Mouse (Mus musculus) heart, embryonic 13.5 days (tissue): Measurements from ENCODE around the gene Kifc3. TPM values are rescaled to one million over a fixed set of nuclear protein-coding genes. Genes with fewer than 3 reads are reported as not detected.

Source experiments
- ATAC-seq: fragments of 200-750 bp; cut with Nextera tagmentation; 2 replicates; pipeline ENCODE4 v1.8.0; 2017; ENCODE audit warnings: moderate TSS enrichment; ENCODE audit not compliant: insufficient number of reproducible peaks, low FRiP score, low TSS enrichment; ENCODE audit errors: extremely low read depth
- H3K27ac ChIP-seq: fragments of 300-500 bp; sonication (generic); replicated peaks from 2 replicates; pipeline ENCODE4 v1.5.1; 2015; ENCODE audit warnings: moderate library complexity, mild to moderate bottlenecking, inconsistent platforms
- H3K27me3 ChIP-seq: fragments of 300-500 bp; sonication (generic); replicated peaks from 2 replicates; pipeline ENCODE4 v1.6.1; 2015; ENCODE audit warnings: mild to moderate bottlenecking, inconsistent platforms
- H3K36me3 ChIP-seq: fragments of 300-500 bp; sonication (generic); 2 replicates; pipeline ENCODE4 v1.6.1; 2015; ENCODE audit warnings: mild to moderate bottlenecking, inconsistent platforms
- H3K4me1 ChIP-seq: fragments of 300-500 bp; sonication (generic); 2 replicates; pipeline ENCODE4 v1.6.1; 2015; ENCODE audit warnings: inconsistent platforms
- H3K4me2 ChIP-seq: fragments of 300-500 bp; sonication (generic); 2 replicates; pipeline ENCODE4 v1.6.1; 2015; ENCODE audit warnings: inconsistent platforms, mild to moderate bottlenecking, moderate library complexity
- H3K4me3 ChIP-seq: fragments of 300-500 bp; sonication (generic); 2 replicates; pipeline ENCODE4 v1.5.1; 2015; ENCODE audit warnings: moderate library complexity, mild to moderate bottlenecking, inconsistent platforms
- H3K9ac ChIP-seq: fragments of 300-500 bp; sonication (generic); 2 replicates; pipeline ENCODE4 v1.6.1; 2015; ENCODE audit warnings: inconsistent platforms, mild to moderate bottlenecking, moderate library complexity
- H3K9me3 ChIP-seq: fragments of 300-500 bp; sonication (generic); 2 replicates; pipeline ENCODE4 v1.6.1; 2016; ENCODE audit warnings: inconsistent platforms
- WGBS: fragments of 180-500 bp; shearing (Covaris S2); methylation state at CpG from one replicate; pipeline ENCODE4 v1.1.7; 2015; ENCODE audit warnings: mixed read lengths; 5-methylcytosine and 5-hydroxymethylcytosine counted together
- polyA plus RNA-seq: library from polyadenylated mRNA; unstranded; fragments of >200 nt; fragmentation: Nextera tagmentation; extraction: Ambion mirVana; gene quantifications from 2 replicates; pipeline ENCODE4 v1.2.1, GENCODE M21; 2015

The Kifc3 gene
- polyA plus RNA-seq, 1 experiment from 2014 or later, result 10.6 TPM

DNA sequence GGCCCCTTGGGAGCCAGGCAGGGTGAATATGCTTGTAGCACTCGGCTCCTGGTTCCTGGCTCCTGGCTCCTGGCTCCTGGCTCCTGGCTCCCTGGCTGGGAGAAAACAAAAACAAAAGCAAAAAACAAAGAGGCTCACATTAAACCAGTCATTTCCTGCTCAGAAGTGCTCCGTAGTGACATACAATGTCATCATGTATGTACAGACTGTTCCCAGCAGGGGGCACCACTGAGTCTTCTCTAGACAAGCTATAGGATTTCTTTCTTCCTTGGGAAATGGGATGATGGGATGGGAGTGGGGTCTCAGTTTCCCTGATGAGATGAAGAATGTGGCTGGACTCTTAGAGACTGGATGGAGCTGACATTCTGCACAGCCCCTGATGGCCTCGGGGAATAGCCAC is 135.0 kb downstream of the Kifc3 start:
- no peaks in the 10 kb centered on the region for H3K27me3 ChIP-seq
- H3K4me2 ChIP-seq, result no peak overlapping the region
- 37% methylated on average over 3 of the region's 3 CpGs for WGBS
- H3K36me3 ChIP-seq, result no peaks in the 10 kb centered on the region
- no peak overlapping the region for H3K9ac ChIP-seq
- H3K9me3 ChIP-seq, result no peaks in the 10 kb centered on the region
- no peak overlapping the region for H3K4me3 ChIP-seq
- no peaks in the 10 kb centered on the region for H3K4me1 ChIP-seq
- no peak for ATAC-seq
- H3K27ac ChIP-seq, result no peak overlapping the region

GRCm38 (mm10) chr8:95064531-95064930 is 138.1 kb downstream of the Kifc3 start:
- no peak overlapping the region for H3K27ac ChIP-seq
- H3K4me3 ChIP-seq, result no peak overlapping the region
- 98% methylated on average over 2 of the region's 2 CpGs for WGBS
- H3K36me3 ChIP-seq, result no peaks in the 10 kb centered on the region
- no peak overlapping the region for H3K9ac ChIP-seq
- H3K9me3 ChIP-seq, result no peaks in the 10 kb centered on the region
- H3K4me2 ChIP-seq, result no peak overlapping the region
- H3K4me1 ChIP-seq, result peaks cover 6% of the 10 kb centered on the region
- no peak for ATAC-seq
- no peaks in the 10 kb centered on the region for H3K27me3 ChIP-seq

- H3K4me3 ChIP-seq, result no peak overlapping the region
- no peaks in the 10 kb centered on the region for H3K9me3 ChIP-seq
- peak overlapping the region; percentile 67 for H3K27ac ChIP-seq
- no peak for ATAC-seq
- H3K4me1 ChIP-seq, result peaks cover 12% of the 10 kb centered on the region
- 41% methylated on average over 6 of the region's 6 CpGs for WGBS
- no peak overlapping the region for H3K4me2 ChIP-seq
- H3K9ac ChIP-seq, result no peak overlapping the region
- no peaks in the 10 kb centered on the region for H3K36me3 ChIP-seq
- H3K27me3 ChIP-seq, result no peaks in the 10 kb centered on the region
These were observed 142.6 kb downstream of the Kifc3 start for GRCm38 (mm10) chr8:95059812-95060533.

- no peak for ATAC-seq
- H3K27me3 ChIP-seq, result no peaks in the 10 kb centered on the region
- no peak overlapping the region for H3K4me2 ChIP-seq
- H3K36me3 ChIP-seq, result no peaks in the 10 kb centered on the region
- WGBS, result 69% methylated on average over 6 of the region's 6 CpGs
- no peak overlapping the region for H3K27ac ChIP-seq
- no peaks in the 10 kb centered on the region for H3K9me3 ChIP-seq
- peaks cover 12% of the 10 kb centered on the region for H3K4me1 ChIP-seq
- H3K9ac ChIP-seq, result no peak overlapping the region
- no peak overlapping the region for H3K4me3 ChIP-seq
These were observed 144.0 kb downstream of the Kifc3 start for GRCm38 (mm10) chr8:95058661-95059060.

GRCm38 (mm10) chr8:95056414-95056813 is 146.2 kb downstream of the Kifc3 start:
- H3K36me3 ChIP-seq, result no peaks in the 10 kb centered on the region
- no peak for ATAC-seq
- 77% methylated on average over 5 of the region's 5 CpGs for WGBS
- H3K27ac ChIP-seq, result no peak overlapping the region
- H3K27me3 ChIP-seq, result no peaks in the 10 kb centered on the region
- no peak overlapping the region for H3K4me3 ChIP-seq
- no peak overlapping the region for H3K9ac ChIP-seq
- H3K9me3 ChIP-seq, result no peaks in the 10 kb centered on the region
- no peak overlapping the region for H3K4me2 ChIP-seq
- peaks cover 12% of the 10 kb centered on the region for H3K4me1 ChIP-seq

DNA sequence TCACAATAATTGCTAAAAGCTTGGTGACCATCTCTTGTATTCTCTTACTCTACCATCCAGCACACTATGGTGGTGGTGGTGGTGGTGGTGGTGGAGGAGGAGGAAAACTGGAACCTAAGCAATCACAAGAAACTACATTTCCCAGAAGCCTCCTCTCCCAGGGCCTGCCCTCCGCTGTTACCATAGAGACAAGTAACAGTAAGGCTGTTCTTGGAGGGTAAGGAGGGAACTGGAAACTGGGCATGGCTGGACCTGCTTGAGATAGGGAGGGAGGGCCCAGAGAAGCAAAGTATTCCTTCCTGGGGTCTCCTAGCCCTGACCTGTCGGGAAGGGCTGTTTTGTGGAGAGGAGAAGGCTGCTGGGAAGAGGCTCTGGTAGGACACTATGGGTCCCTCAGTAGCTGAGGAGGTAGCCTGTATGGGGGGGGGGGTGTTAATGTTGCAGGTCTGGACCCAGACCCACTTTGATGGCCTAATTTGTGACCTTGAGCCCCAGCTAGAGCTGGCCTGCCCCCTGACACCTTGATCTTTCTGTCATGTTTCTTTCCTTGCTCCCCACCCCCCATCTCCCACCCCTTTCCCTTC is 147.6 kb downstream of the Kifc3 start, which contains the start of gene Drc7:
Gene Drc7, plus strand, starts transcription at position 177 of the 584 bp plus-strand sequence.
- peak; percentile 52; the same call in 1 of the 2 replicates for ATAC-seq
- 27% methylated on average over 2 of the region's 2 CpGs for WGBS
- H3K27ac ChIP-seq, result no peak within 1 kb of the TSS
- no peaks in the 10 kb centered on the region for H3K36me3 ChIP-seq
- no peak within 1 kb of the TSS for H3K9ac ChIP-seq
- H3K4me2 ChIP-seq, result no peak within 1 kb of the TSS
- H3K4me3 ChIP-seq, result no peak within 1 kb of the TSS
- H3K27me3 ChIP-seq, result no peaks in the 10 kb centered on the region
- H3K4me1 ChIP-seq, result peaks cover 9% of the 10 kb centered on the region
- no peaks in the 10 kb centered on the region for H3K9me3 ChIP-seq

- Histone ChIP-seq H3K27ac (no peak overlapping the region), H3K9me3 (no peaks in the 10 kb centered on the region), H3K4me1 (peaks cover 5% of the 10 kb centered on the region), H3K4me2 (no peak overlapping the region), H3K36me3 (no peaks in the 10 kb centered on the region), H3K9ac (no peak overlapping the region), H3K4me3 (no peak overlapping the region), H3K27me3 (no peaks in the 10 kb centered on the region)
- 47% methylated on average over 6 of the region's 6 CpGs for WGBS
- no peak for ATAC-seq
These were observed 148.2 kb downstream of the Kifc3 start for GRCm38 (mm10) chr8:95054438-95054837.

Other genes starting within 250 kb of the Kifc3 start
- gene Adgrg1, start 228.1 kb downstream of the Kifc3 start, polyA plus RNA-seq, result 4.4 and 4.7 TPM in 2 replicates
- gene Adgrg3, start 185.1 kb downstream of the Kifc3 start, polyA plus RNA-seq, result 3.0 and 3.1 TPM in 2 replicates
- gene Drc7, start 147.7 kb downstream of the Kifc3 start, polyA plus RNA-seq, result not detected in 2 replicates
- gene Katnb1, start 121.6 kb downstream of the Kifc3 start, polyA plus RNA-seq, result 16.0 and 16.1 TPM in 2 replicates
- 0.47 and 0.55 TPM in 2 replicates for gene Cngb1, start 103.8 kb upstream of the Kifc3 start, polyA plus RNA-seq
- 0.40 TPM in 1 of 2 replicates, not detected in the other for gene Tepp, start 107.8 kb upstream of the Kifc3 start, polyA plus RNA-seq
- gene Zfp319, start 129.1 kb upstream of the Kifc3 start, polyA plus RNA-seq, result 5.6 and 5.9 TPM in 2 replicates
- gene Usb1, start 129.5 kb upstream of the Kifc3 start, polyA plus RNA-seq, result 25.5 and 29.1 TPM in 2 replicates
- 42.5 and 43.4 TPM in 2 replicates for gene Mmp15, start 149.5 kb upstream of the Kifc3 start, polyA plus RNA-seq
- 151 and 167 TPM in 2 replicates for gene Cfap20, start 232.1 kb upstream of the Kifc3 start, polyA plus RNA-seq